Mouse (Mus musculus) lung, embryonic 15.5 days (tissue): ENCODE data around the gene Gm45521. TPM values are rescaled to one million over a fixed set of nuclear protein-coding genes. Genes with fewer than 3 reads are reported as not detected.
"Not testable (repeated sequence)": the region's sequence is repeated elsewhere in the genome, so short reads cannot be mapped to it uniquely, and the experiment has no call there.

Experiments
- ATAC-seq: fragments of 200-750 bp; cut with Nextera tagmentation; 2 replicates; pipeline ENCODE4 v1.8.0; 2017; ENCODE audit warnings: moderate number of reproducible peaks, borderline replicate concordance; ENCODE audit not compliant: low FRiP score, low TSS enrichment; ENCODE audit errors: extremely low read depth
- H3K27ac ChIP-seq: fragments of 300-500 bp; sonication (generic); 2 replicates; pipeline ENCODE4 v1.5.1; 2015; ENCODE audit warnings: moderate library complexity, mild to moderate bottlenecking, inconsistent platforms
- H3K27me3 ChIP-seq: fragments of 300-500 bp; sonication (generic); 2 replicates; pipeline ENCODE4 v1.6.1; 2015; ENCODE audit warnings: inconsistent platforms
- H3K36me3 ChIP-seq: fragments of 300-500 bp; sonication (generic); 2 replicates; pipeline ENCODE4 v1.6.1; 2015; ENCODE audit warnings: inconsistent platforms
- H3K4me1 ChIP-seq: fragments of 300-500 bp; sonication (generic); 2 replicates; pipeline ENCODE4 v1.6.1; 2015; ENCODE audit warnings: inconsistent platforms
- H3K4me2 ChIP-seq: fragments of 300-500 bp; sonication (generic); 2 replicates; pipeline ENCODE4 v1.6.1; 2015; ENCODE audit warnings: inconsistent platforms, mild to moderate bottlenecking, moderate library complexity
- H3K4me3 ChIP-seq: fragments of 300-500 bp; sonication (generic); 2 replicates; pipeline ENCODE4 v1.5.1; 2015; ENCODE audit warnings: mild to moderate bottlenecking, inconsistent platforms
- H3K9ac ChIP-seq: fragments of 300-500 bp; sonication (generic); 2 replicates; pipeline ENCODE4 v1.6.1; 2015; ENCODE audit warnings: inconsistent platforms
- H3K9me3 ChIP-seq: fragments of 300-500 bp; sonication (generic); 2 replicates; pipeline ENCODE4 v1.6.1; 2016; ENCODE audit warnings: inconsistent platforms
- WGBS: fragments of 180-500 bp; shearing (Covaris S2); methylation state at CpG from one replicate; pipeline ENCODE4 v1.1.7; 2015; 5-methylcytosine and 5-hydroxymethylcytosine counted together
- polyA plus RNA-seq: library from polyadenylated mRNA; unstranded; fragments of >200 nt; fragmentation: Nextera tagmentation; extraction: Ambion mirVana; gene quantifications from 2 replicates; pipeline ENCODE4 v1.2.1, GENCODE M21; 2015

Gene Gm45521
- polyA plus RNA-seq, 1 experiment from 2014 or later, result not detected

DNA sequence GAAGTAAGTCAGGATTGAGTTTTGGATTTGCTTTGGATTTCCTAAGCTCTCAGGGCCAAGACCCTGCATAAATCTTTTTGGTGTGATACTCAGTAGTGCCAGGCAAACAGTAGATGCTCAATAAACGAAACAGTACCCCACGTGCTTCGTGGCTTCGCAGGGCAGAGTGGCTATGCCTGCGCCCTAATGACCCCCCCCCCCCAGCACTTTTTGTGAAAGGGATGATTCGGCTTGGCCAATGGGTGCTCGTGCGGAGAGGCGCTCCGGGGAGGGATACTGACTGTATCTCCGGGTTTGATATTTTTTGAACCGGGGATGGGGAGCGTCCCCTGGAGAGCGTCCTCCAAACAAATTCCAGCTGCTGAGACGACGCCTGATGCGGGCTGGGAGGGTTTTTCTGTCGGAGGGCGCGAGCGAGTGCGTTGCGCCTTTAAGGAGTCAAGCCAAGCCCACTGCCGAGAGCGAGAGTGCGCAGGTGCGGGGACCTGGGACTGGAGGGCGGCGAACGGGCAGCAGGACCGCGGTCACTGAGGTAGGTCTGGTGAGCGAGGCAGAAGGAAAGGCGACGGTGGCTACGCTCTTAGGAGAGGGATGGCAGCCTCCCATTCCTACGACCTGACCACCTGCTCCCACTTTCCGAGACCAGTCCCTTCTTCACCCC is 45.5 kb downstream of the Gm45521 start, which contains the start of gene Abhd6:
TSS of gene Abhd6 (plus strand) at position 471 of the 661 bp plus-strand sequence.
- Histone ChIP-seq H3K4me2 (peak within 1 kb of the TSS; percentile 88), H3K27me3 (peaks cover 45% of the 10 kb centered on the region), H3K4me3 (peak within 1 kb of the TSS; percentile 54), H3K4me1 (peaks cover 12% of the 10 kb centered on the region), H3K36me3 (no peaks in the 10 kb centered on the region), H3K27ac (0 out of 2 replicates have a peak within 1 kb of the TSS, but pooled peaks have one; percentile 18), H3K9ac (peak within 1 kb of the TSS; percentile 44), H3K9me3 (no peaks in the 10 kb centered on the region)
- WGBS, result under 1% methylated on average over 37 of the region's 38 CpGs
- ATAC-seq, result peak; percentile 75; the same call in 1 of the 2 replicates

DNA sequence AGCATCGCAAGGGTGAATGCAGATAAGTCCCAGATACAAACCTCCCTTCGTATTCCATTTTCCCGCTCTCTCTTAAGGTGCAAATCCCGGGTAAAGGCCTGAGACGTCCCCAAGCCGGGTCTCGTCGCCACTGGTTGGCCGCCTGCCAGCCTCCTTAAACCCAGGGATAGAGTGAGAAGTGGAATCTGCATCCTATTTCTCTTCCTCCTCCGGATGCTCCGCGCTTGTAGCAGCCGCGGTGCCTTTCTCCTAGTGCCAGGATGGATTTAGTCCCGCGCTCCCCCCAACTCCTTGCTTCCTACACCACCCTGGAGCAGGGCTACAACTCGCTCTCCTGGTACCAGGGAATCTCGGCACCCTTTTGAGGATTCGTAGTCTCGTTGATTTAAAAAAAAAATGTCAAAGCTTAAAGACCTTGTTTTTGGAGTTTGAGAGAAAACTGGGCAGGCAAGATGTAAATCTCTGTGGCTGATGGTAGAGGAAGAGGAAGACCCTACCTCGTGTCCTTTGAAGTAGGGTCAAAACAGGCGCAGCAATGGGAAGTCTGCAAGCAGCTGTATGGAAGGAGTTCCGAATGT is 46.1 kb downstream of the Gm45521 start:
- 0 out of 2 replicates have a peak overlapping the region, but pooled peaks have one; percentile 18 for H3K27ac ChIP-seq
- H3K36me3 ChIP-seq, result no peaks in the 10 kb centered on the region
- H3K4me3 ChIP-seq, result peak overlapping the region; percentile 54
- peak overlapping the region; percentile 44 for H3K9ac ChIP-seq
- H3K4me2 ChIP-seq, result peak overlapping the region; percentile 88
- no peaks in the 10 kb centered on the region for H3K9me3 ChIP-seq
- ATAC-seq, result peak; percentile 37; the same call in 1 of the 2 replicates
- H3K27me3 ChIP-seq, result peaks cover 45% of the 10 kb centered on the region
- WGBS, result under 1% methylated on average over 23 of the region's 23 CpGs
- H3K4me1 ChIP-seq, result peaks cover 12% of the 10 kb centered on the region

DNA sequence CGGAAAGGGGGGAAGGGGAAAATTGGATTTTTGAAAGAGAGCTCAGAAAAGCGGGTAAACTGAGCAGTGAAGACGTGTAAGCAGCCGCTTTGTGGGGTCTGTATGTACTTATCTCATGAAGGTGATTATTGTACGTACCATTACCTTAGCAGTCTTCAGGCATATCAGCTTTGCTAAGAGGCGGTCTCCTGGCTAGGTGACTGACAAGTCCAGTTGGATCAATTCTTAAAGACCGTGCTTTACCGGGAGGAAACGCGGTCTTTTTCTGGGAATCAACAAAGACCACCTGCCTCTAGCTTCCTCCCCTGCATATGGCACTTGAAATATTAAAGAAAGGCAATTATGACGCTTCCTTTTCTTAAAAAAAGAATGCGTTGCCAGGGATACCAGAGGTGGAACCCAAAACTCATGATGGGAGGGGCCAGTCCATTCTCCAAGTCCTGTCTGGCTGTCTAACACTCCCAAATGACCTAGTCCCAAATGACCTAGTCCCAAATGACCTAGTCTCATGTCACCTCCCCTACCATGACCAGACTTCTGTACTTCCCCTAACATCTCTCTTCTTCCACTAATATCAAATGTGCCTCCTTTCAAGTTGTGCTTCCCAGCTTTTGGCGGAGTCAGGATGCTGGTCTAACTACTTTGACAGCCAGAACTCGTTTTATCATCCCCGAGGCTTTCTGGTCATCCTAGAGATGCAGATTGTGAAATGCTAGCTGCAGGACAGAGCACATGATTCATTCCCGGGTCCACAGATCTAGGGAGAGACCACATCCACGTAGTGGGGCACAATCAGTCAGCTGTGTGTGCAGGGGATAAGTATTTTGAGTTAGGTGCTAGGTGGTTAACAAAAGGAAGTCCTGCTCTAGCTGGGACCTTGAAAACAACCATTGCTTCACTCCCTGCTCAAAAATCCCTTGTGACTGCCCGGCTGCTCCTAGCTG is 46.9 kb downstream of the Gm45521 start:
- Histone ChIP-seq H3K27me3 (peaks cover 41% of the 10 kb centered on the region), H3K4me1 (peaks cover 12% of the 10 kb centered on the region), H3K9me3 (no peaks in the 10 kb centered on the region), H3K4me3 (peak overlapping the region; percentile 54), H3K9ac (no peak overlapping the region; the same call in 1 of the 2 replicates), H3K27ac (no peak overlapping the region), H3K4me2 (peak overlapping the region; percentile 88), H3K36me3 (no peaks in the 10 kb centered on the region)
- WGBS, result 34% methylated on average over 18 of the region's 18 CpGs
- no peak for ATAC-seq

DNA sequence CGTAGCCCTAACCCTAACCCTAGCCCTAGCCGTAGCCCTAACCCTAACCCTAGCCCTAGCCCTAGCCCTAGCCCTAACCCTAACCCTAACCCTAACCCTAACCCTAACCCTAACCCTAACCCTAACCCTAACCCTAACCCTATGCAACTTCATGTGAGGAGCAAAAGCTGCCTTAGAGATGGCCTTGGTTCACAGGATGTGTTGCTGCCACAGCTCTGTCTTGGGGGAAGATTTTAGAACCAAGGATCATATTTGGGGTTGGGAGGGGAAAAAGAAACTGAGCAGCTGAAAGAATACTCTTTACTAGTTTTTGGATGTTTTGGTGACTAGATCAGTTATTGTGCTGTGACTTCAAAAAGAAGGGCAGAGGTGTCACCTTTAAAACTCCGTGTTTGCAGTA is 49.0 kb downstream of the Gm45521 start:
- H3K9me3 ChIP-seq, H3K4me3 ChIP-seq, H3K9ac ChIP-seq, H3K4me2 ChIP-seq, ATAC-seq, H3K36me3 ChIP-seq, H3K27ac ChIP-seq: not testable (repeated sequence)
- WGBS, result 61% methylated on average over 3 of the region's 3 CpGs
- peaks cover 20% of the 10 kb centered on the region for H3K27me3 ChIP-seq
- H3K4me1 ChIP-seq, result peaks cover 12% of the 10 kb centered on the region

DNA sequence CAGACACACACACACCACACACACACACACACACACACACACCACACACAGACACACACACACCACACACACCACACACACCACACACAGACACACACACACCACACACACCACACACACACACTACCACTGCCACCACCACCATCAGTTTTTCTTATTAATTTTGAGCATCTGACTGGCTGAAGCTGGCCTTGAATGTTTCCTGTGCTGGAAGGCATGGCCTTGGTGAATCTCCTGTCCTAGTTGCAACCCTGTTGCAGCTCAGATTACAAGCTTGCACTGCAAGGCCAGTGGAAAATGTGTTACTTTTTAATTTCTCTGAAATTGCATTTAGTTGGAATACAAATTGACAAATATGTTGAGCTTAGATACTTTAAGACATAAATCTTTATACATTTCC is 50.0 kb downstream of the Gm45521 start:
- Histone ChIP-seq H3K4me3 (no peak overlapping the region), H3K9me3 (no peaks in the 10 kb centered on the region), H3K27me3 (peaks cover 12% of the 10 kb centered on the region), H3K36me3 (no peaks in the 10 kb centered on the region), H3K4me1 (peaks cover 12% of the 10 kb centered on the region), H3K9ac (no peak overlapping the region), H3K27ac (no peak overlapping the region), H3K4me2 (no peak overlapping the region)
- ATAC-seq, result no peak

DNA sequence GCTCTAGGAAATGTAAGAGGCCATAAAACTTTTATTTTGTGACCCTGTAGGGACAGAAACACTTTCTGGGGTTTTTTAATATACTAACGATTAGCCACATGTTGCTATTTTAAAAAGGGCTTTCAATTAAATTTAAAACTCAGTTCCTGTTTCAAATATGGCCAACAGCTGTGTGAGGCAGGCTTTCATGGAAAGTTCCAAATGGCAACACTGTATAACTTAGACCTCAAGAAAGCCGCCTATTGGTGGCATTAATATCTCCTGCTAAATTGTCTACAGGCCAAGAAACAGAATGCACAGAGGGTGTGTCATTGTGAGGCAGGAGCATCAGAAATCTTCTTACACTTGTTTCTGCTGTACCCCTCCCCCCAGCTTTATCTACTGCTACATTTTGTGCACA is 50.4 kb downstream of the Gm45521 start:
- no peaks in the 10 kb centered on the region for H3K36me3 ChIP-seq
- no peak for ATAC-seq
- 77% methylated on average over 2 of the region's 2 CpGs for WGBS

DNA sequence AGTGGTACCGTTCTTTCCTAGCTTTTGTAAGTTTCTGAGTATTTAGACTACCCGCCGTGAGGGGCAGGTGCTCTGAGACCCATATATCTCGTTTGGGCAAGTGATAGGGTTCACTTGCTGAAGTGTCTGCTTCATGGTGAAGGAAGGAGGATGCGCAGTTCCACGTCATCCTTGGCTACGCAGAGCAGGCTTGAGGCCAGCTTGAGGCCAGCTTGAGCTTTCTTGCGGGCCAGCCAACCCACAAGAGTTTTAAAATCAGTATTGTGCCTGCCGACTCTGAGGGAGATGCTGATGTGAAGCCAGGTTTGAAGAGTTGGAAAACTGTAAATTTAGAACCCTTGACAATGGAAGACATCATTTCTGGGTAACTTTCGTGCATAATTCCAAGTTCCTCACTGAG is 50.8 kb downstream of the Gm45521 start:
- WGBS, result 87% methylated on average over 10 of the region's 10 CpGs
- H3K9ac ChIP-seq, result no peak overlapping the region
- H3K9me3 ChIP-seq, result no peaks in the 10 kb centered on the region
- no peak overlapping the region for H3K27ac ChIP-seq
- ATAC-seq, result no peak
- peaks cover 12% of the 10 kb centered on the region for H3K4me1 ChIP-seq
- H3K27me3 ChIP-seq, result peaks cover 5% of the 10 kb centered on the region; the same call in 1 of the 2 replicates
- H3K4me3 ChIP-seq, result no peak overlapping the region
- H3K4me2 ChIP-seq, result no peak overlapping the region
- H3K36me3 ChIP-seq, result no peaks in the 10 kb centered on the region

More for the DNA sequence above, 50.4 kb downstream of the Gm45521 start:
- Histone ChIP-seq H3K9me3 (no peaks in the 10 kb centered on the region), H3K4me1 (peaks cover 12% of the 10 kb centered on the region), H3K27ac (no peak overlapping the region), H3K4me3 (no peak overlapping the region), H3K4me2 (no peak overlapping the region), H3K9ac (no peak overlapping the region), H3K27me3 (peaks cover 8% of the 10 kb centered on the region; the same call in 1 of the 2 replicates)

Other genes starting within 250 kb of the Gm45521 start
- gene Gm26661, start 165.7 kb upstream of the Gm45521 start, polyA plus RNA-seq, result not detected in 2 replicates
- 13.8 and 14.8 TPM in 2 replicates for gene Flnb, start 139.3 kb upstream of the Gm45521 start, polyA plus RNA-seq
- 0.10 and 0.31 TPM in 2 replicates for gene Dnase1l3, start 37.3 kb downstream of the Gm45521 start, polyA plus RNA-seq
- gene Abhd6, start 45.6 kb downstream of the Gm45521 start, polyA plus RNA-seq, result 13.0 and 15.7 TPM in 2 replicates
- gene Rpp14, start 123.1 kb downstream of the Gm45521 start, polyA plus RNA-seq, result 44.8 and 50.6 TPM in 2 replicates
- gene Pxk, start 140.9 kb downstream of the Gm45521 start, polyA plus RNA-seq, result 33.8 and 37.4 TPM in 2 replicates
- gene Pdhb, start 215.7 kb downstream of the Gm45521 start, polyA plus RNA-seq, result 182 and 183 TPM in 2 replicates